Mouse (Mus musculus) stomach, embryonic 16.5 days (tissue): ENCODE data around the gene Fthl17d. TPM values are rescaled to one million over a fixed set of nuclear protein-coding genes. Genes with fewer than 3 reads are reported as not detected.

Experiments used
- polyA plus RNA-seq: library from polyadenylated mRNA; unstranded; fragments of >200 nt; fragmentation: Nextera tagmentation; extraction: Ambion mirVana; gene quantifications from 2 replicates; pipeline ENCODE4 v1.2.1, GENCODE M21; 2015

The Fthl17d gene
- polyA plus RNA-seq, 1 experiment from 2014 or later: not detected

Other genes starting within 250 kb of the Fthl17d start
- not detected in 2 replicates for gene Ssx9, start 238.3 kb downstream of the Fthl17d start, polyA plus RNA-seq
- gene Ssxb5, start 183.1 kb downstream of the Fthl17d start, polyA plus RNA-seq: not detected in 2 replicates
- gene Gm6592, start 142.8 kb downstream of the Fthl17d start, polyA plus RNA-seq: not detected in 2 replicates
- gene Gm5751, start 112.5 kb downstream of the Fthl17d start, polyA plus RNA-seq: not detected in 2 replicates
- gene B630019K06Rik, start 94.4 kb downstream of the Fthl17d start, polyA plus RNA-seq: 2.0 and 2.6 TPM in 2 replicates
- gene Fthl17b, start 23.8 kb downstream of the Fthl17d start, polyA plus RNA-seq: not detected in 2 replicates
- not detected in 2 replicates for gene Fthl17c, start 10.2 kb downstream of the Fthl17d start, polyA plus RNA-seq
- gene Fthl17e, start 46.7 kb upstream of the Fthl17d start, polyA plus RNA-seq: not detected in 2 replicates
- not detected in 2 replicates for gene Fthl17f, start 76.3 kb upstream of the Fthl17d start, polyA plus RNA-seq
- not detected in 2 replicates for gene 4930402K13Rik, start 117.8 kb upstream of the Fthl17d start, polyA plus RNA-seq
- gene Lancl3, start 213.1 kb upstream of the Fthl17d start, polyA plus RNA-seq: 1.3 and 2.1 TPM in 2 replicates